Mouse (Mus musculus): ENCODE results near the gene Ttll5. TPM values are rescaled to one million over a fixed set of nuclear protein-coding genes. Genes with fewer than 3 reads are reported as not detected.

The Ttll5 gene
- total RNA-seq, 4 experiments from 2014 or later: 4.6 to 6.3 (median 5.7) TPM

- DNase-seq (ENCODE audit: low spot score in 2 of 2): no peak
Measured at GRCm38 (mm10) chr12:86094075-86094474, 269.6 kb downstream of the Ttll5 start.

- DNase-seq (ENCODE audit: low spot score in 2 of 2): no peak
Measured at GRCm38 (mm10) chr12:86095806-86096205, 271.3 kb downstream of the Ttll5 start.

GRCm38 (mm10) chr12:86097781-86098180 is 273.3 kb downstream of the Ttll5 start:
- no peak for DNase-seq (ENCODE audit: low spot score in 2 of 2)

GRCm38 (mm10) chr12:86100711-86101110 is 276.3 kb downstream of the Ttll5 start:
- no peak for DNase-seq (ENCODE audit: low spot score in 2 of 2)

GRCm38 (mm10) chr12:86102686-86103085 is 278.2 kb downstream of the Ttll5 start:
- DNase-seq (ENCODE audit: low spot score in 2 of 2): no peak

- DNase-seq (ENCODE audit: low spot score in 2 of 2): no peak
Measured at GRCm38 (mm10) chr12:86103391-86103790, 278.9 kb downstream of the Ttll5 start.

GRCm38 (mm10) chr12:86103852-86104251 is 279.4 kb downstream of the Ttll5 start:
- no peak for DNase-seq (ENCODE audit: low spot score in 2 of 2)

GRCm38 (mm10) chr12:86104297-86104696 is 279.8 kb downstream of the Ttll5 start:
- no peak for DNase-seq (ENCODE audit: low spot score in 2 of 2)

- no peak for DNase-seq (ENCODE audit: low spot score in 2 of 2)
Measured at GRCm38 (mm10) chr12:86105546-86105945, 281.1 kb downstream of the Ttll5 start.

- no peak for DNase-seq (ENCODE audit: low spot score in 2 of 2)
Measured at GRCm38 (mm10) chr12:86106086-86106485, 281.6 kb downstream of the Ttll5 start.

- DNase-seq (ENCODE audit: low spot score in 2 of 2): no peak
Measured at GRCm38 (mm10) chr12:86107645-86108044, 283.2 kb downstream of the Ttll5 start.

- no peak for DNase-seq (ENCODE audit: low spot score in 2 of 2)
Measured at GRCm38 (mm10) chr12:86109531-86109930, 285.1 kb downstream of the Ttll5 start.

GRCm38 (mm10) chr12:86110637-86111036 is 286.2 kb downstream of the Ttll5 start:
- no peak for DNase-seq (ENCODE audit: low spot score in 2 of 2)

Other genes starting within 250 kb of the Ttll5 start
- gene Jdp2, start 225.6 kb upstream of the Ttll5 start, total RNA-seq (2022): 1 to 10 TPM; 3.0 to 4.5 (median 3.8) TPM
- not detected for gene Batf, start 138.0 kb upstream of the Ttll5 start, total RNA-seq (2022)
- gene Flvcr2, start 78.1 kb upstream of the Ttll5 start, total RNA-seq (2022): under 1 TPM; 0.24 to 0.75 (median 0.50) TPM
- 1 to 10 TPM; 1.5 to 4.5 (median 3.4) TPM for gene Erg28, start 109 bp upstream of the Ttll5 start, total RNA-seq (2022)

Data from gastrocnemius, adult 8-10 months (tissue).